Comparison of ENCODE assay signal across 25 mouse cellular contexts in genomic region chr2:181588229-181588780, GRCm38 (mm10). TPM values are rescaled to one million over a fixed set of nuclear protein-coding genes. Genes with fewer than 3 reads are reported as not detected.
DNase-seq lines count a peak whose midpoint lies in the region; ATAC-seq lines count a peak whose summit lies in the region.
"Had no signal": no experiment of that assay in that cellular context is flagged by ENCODE, and none has a peak within 500 bp of the region (broad histone marks: within the 10 kb centered on the region; RNA-seq: fewer than 3 reads in every experiment).

No protein-coding gene starts in this region.

- 85% methylated on average over 11 of the region's 11 CpGs for WGBS in embryonic facial prominence, embryonic 13.5 days
- 93% methylated on average over 11 of the region's 11 CpGs for WGBS in embryonic facial prominence, embryonic 10.5 days
- WGBS in intestine, embryonic 14.5 days: 93% methylated on average over 11 of the region's 11 CpGs
- WGBS in intestine, embryonic 15.5 days: 91% methylated on average over 11 of the region's 11 CpGs

- no peak overlapping the region for H3K4me2 ChIP-seq in embryonic facial prominence, embryonic 13.5 days
- H3K4me2 ChIP-seq in intestine, embryonic 14.5 days (ENCODE audit: low read length): no peak overlapping the region
- no peak overlapping the region for H3K4me2 ChIP-seq in intestine, embryonic 15.5 days (replicated peaks)
- H3K4me2 ChIP-seq: embryonic facial prominence, embryonic 15.5 days; forebrain, embryonic 13.5 days; heart, embryonic 12.5 days; limb, embryonic 12.5 days; midbrain, embryonic 11.5 days had no signal

- no peak overlapping the region for H3K4me3 ChIP-seq in embryonic facial prominence, embryonic 13.5 days
- no peak overlapping the region for H3K4me3 ChIP-seq in embryonic facial prominence, embryonic 10.5 days
- H3K4me3 ChIP-seq in intestine, embryonic 14.5 days (ENCODE audit: low read depth, low read length): no peak overlapping the region
- no peak overlapping the region for H3K4me3 ChIP-seq in intestine, embryonic 15.5 days (replicated peaks)
- H3K4me3 ChIP-seq: embryonic facial prominence, embryonic 15.5 days; forebrain, embryonic 13.5 days; heart, embryonic 12.5 days; left cerebral cortex, adult 2 months; limb, embryonic 12.5 days had no signal

- peak overlapping the region; percentile 33; the same call in 1 of the 2 replicates for H3K9ac ChIP-seq in embryonic facial prominence, embryonic 13.5 days
- no peak overlapping the region for H3K9ac ChIP-seq in intestine, embryonic 14.5 days (ENCODE audit: low read length)
- no peak overlapping the region for H3K9ac ChIP-seq in intestine, embryonic 15.5 days
- H3K9ac ChIP-seq: embryonic facial prominence, embryonic 15.5 days; forebrain, embryonic 13.5 days; heart, embryonic 12.5 days; limb, embryonic 12.5 days had no signal

- H3K27me3 ChIP-seq in embryonic facial prominence, embryonic 13.5 days: no peaks in the 10 kb centered on the region
- no peaks in the 10 kb centered on the region for H3K27me3 ChIP-seq in embryonic facial prominence, embryonic 10.5 days (replicated peaks; ENCODE audit: low read depth, poor library complexity, severe bottlenecking)
- H3K27me3 ChIP-seq in intestine, embryonic 14.5 days (replicated peaks; ENCODE audit: control insufficient read depth, insufficient read depth, low read length): no peaks in the 10 kb centered on the region
- H3K27me3 ChIP-seq in intestine, embryonic 15.5 days (replicated peaks): no peaks in the 10 kb centered on the region
- H3K27me3 ChIP-seq: CH12.LX; embryonic facial prominence, embryonic 15.5 days; forebrain, embryonic 13.5 days; heart, embryonic 12.5 days; limb, embryonic 12.5 days had no signal

- H3K9me3 ChIP-seq in embryonic facial prominence, embryonic 13.5 days: no peaks in the 10 kb centered on the region
- no peaks in the 10 kb centered on the region for H3K9me3 ChIP-seq in embryonic facial prominence, embryonic 10.5 days
- H3K9me3 ChIP-seq in intestine, embryonic 14.5 days (ENCODE audit: control insufficient read depth, low read length): no peaks in the 10 kb centered on the region
- H3K9me3 ChIP-seq in intestine, embryonic 15.5 days: no peaks in the 10 kb centered on the region
- H3K9me3 ChIP-seq: embryonic facial prominence, embryonic 15.5 days; forebrain, embryonic 13.5 days; heart, embryonic 12.5 days; limb, embryonic 12.5 days had no signal

- H3K4me1 ChIP-seq in embryonic facial prominence, embryonic 13.5 days: peaks cover 17% of the 10 kb centered on the region
- H3K4me1 ChIP-seq in embryonic facial prominence, embryonic 10.5 days: peaks cover 20% of the 10 kb centered on the region
- peaks cover 8% of the 10 kb centered on the region; the same call in 1 of the 2 replicates for H3K4me1 ChIP-seq in intestine, embryonic 14.5 days (replicated peaks; ENCODE audit: control insufficient read depth, insufficient read depth, low read length)
- peaks cover 14% of the 10 kb centered on the region for H3K4me1 ChIP-seq in intestine, embryonic 15.5 days (replicated peaks)

- no peak overlapping the region for H3K27ac ChIP-seq in embryonic facial prominence, embryonic 13.5 days
- H3K27ac ChIP-seq in embryonic facial prominence, embryonic 10.5 days (replicated peaks): no peak overlapping the region
- no peak overlapping the region for H3K27ac ChIP-seq in intestine, embryonic 14.5 days (ENCODE audit: low read depth)
- no peak overlapping the region for H3K27ac ChIP-seq in intestine, embryonic 15.5 days
- H3K27ac ChIP-seq: embryonic facial prominence, embryonic 15.5 days; forebrain, embryonic 13.5 days; kidney, postnatal 0 days; left cerebral cortex, adult 2 months; limb, embryonic 12.5 days; stomach, postnatal 0 days had no signal

- DNase-seq in adrenal gland, adult (ENCODE audit: inconsistent age in 2 of 2, low spot score in 1 of 2): peak; percentile 22 to 61
- no peak for DNase-seq in adrenal gland, postnatal 36 days
- no peak for DNase-seq in embryonic facial prominence, embryonic 10.5 days (ENCODE audit: low spot score)
- peak; percentile 27 for DNase-seq in intestine, embryonic 14.5 days (ENCODE audit: low spot score)
- DNase-seq in testis, postnatal 10 days (ENCODE audit: low spot score): peak; percentile 42
- no peak for DNase-seq in testis, postnatal 14 days (ENCODE audit: low spot score)
- DNase-seq: adrenal gland, adult 8-10 months; gastrocnemius, postnatal 14 days; kidney, adult 8-10 months; lung, postnatal 36 days had no signal

- no peak for ATAC-seq in embryonic facial prominence, embryonic 13.5 days (ENCODE audit: insufficient number of reproducible peaks, insufficient read depth, low FRiP score, low TSS enrichment, low read depth)
- no peak for ATAC-seq in intestine, embryonic 14.5 days (replicated peaks; ENCODE audit: low FRiP score, low TSS enrichment, low read depth)
- ATAC-seq in intestine, embryonic 15.5 days: no peak
- ATAC-seq: activated CD4-positive, CD25-positive, alpha-beta regulatory T cell, adult 4 months; forebrain, embryonic 13.5 days; hindbrain, embryonic 16.5 days; intestine, embryonic 16.5 days; midbrain, embryonic 16.5 days had no signal

- H3K36me3 ChIP-seq in embryonic facial prominence, embryonic 13.5 days: peaks cover 71% of the 10 kb centered on the region
- H3K36me3 ChIP-seq in embryonic facial prominence, embryonic 10.5 days (replicated peaks): peaks cover 76% of the 10 kb centered on the region
- peaks cover 74% of the 10 kb centered on the region for H3K36me3 ChIP-seq in intestine, embryonic 14.5 days (ENCODE audit: control insufficient read depth, insufficient read depth, low read length)
- H3K36me3 ChIP-seq in intestine, embryonic 15.5 days: peaks cover 46% of the 10 kb centered on the region

RNA-seq across cellular contexts. Expression of gene Prpf6, which starts 3.4 kb away (rescaled TPM):
- total RNA-seq in adrenal gland, postnatal 36 days (2021): 10 to 100 TPM; 61.8 to 66.9 TPM
- polyA plus RNA-seq in embryonic facial prominence, embryonic 13.5 days (2015; fragmentation: Nextera tagmentation; extraction: Ambion mirVana): 64.0 and 68.9 TPM in 2 replicates
- polyA plus RNA-seq in embryonic facial prominence, embryonic 10.5 days (2016; fragmentation: Nextera tagmentation; extraction: Ambion mirVana): 77.2 and 82.6 TPM in 2 replicates
- 53.6 and 59.9 TPM in 2 replicates for polyA plus RNA-seq in intestine, embryonic 14.5 days (2014; fragmentation: Nextera tagmentation; extraction: Ambion mirVana)
- 50.5 and 51.9 TPM in 2 replicates for polyA plus RNA-seq in intestine, embryonic 15.5 days (2015; fragmentation: Nextera tagmentation; extraction: Ambion mirVana)

RNA-seq across cellular contexts. Expression of gene Uckl1, which starts 3.6 kb away (rescaled TPM):
- total RNA-seq in adrenal gland, postnatal 36 days (2021): 10 to 100 TPM; 77.0 to 79.8 TPM
- polyA plus RNA-seq in embryonic facial prominence, embryonic 13.5 days (2015; fragmentation: Nextera tagmentation; extraction: Ambion mirVana): 41.1 and 57.1 TPM in 2 replicates
- 41.1 and 41.3 TPM in 2 replicates for polyA plus RNA-seq in embryonic facial prominence, embryonic 10.5 days (2016; fragmentation: Nextera tagmentation; extraction: Ambion mirVana)
- 62.8 and 65.1 TPM in 2 replicates for polyA plus RNA-seq in intestine, embryonic 14.5 days (2014; fragmentation: Nextera tagmentation; extraction: Ambion mirVana)
- 57.4 and 64.7 TPM in 2 replicates for polyA plus RNA-seq in intestine, embryonic 15.5 days (2015; fragmentation: Nextera tagmentation; extraction: Ambion mirVana)

RNA-seq across cellular contexts. Expression of gene Zfp512b, which starts 4.3 kb away (rescaled TPM):
- total RNA-seq in adrenal gland, postnatal 36 days (2021): 10 to 100 TPM; 43.1 to 61.3 TPM
- polyA plus RNA-seq in embryonic facial prominence, embryonic 13.5 days (2015; fragmentation: Nextera tagmentation; extraction: Ambion mirVana): 70.9 and 81.1 TPM in 2 replicates
- polyA plus RNA-seq in embryonic facial prominence, embryonic 10.5 days (2016; fragmentation: Nextera tagmentation; extraction: Ambion mirVana): 56.0 and 59.1 TPM in 2 replicates
- polyA plus RNA-seq in intestine, embryonic 14.5 days (2014; fragmentation: Nextera tagmentation; extraction: Ambion mirVana): 35.0 TPM in 2 replicates
- polyA plus RNA-seq in intestine, embryonic 15.5 days (2015; fragmentation: Nextera tagmentation; extraction: Ambion mirVana): 32.0 and 34.2 TPM in 2 replicates

RNA-seq across cellular contexts. Expression of gene Samd10, which starts 10.7 kb away (rescaled TPM):
- total RNA-seq in adrenal gland, postnatal 36 days (2021): 10 to 100 TPM; 13.8 to 14.7 TPM
- 9.3 and 10.4 TPM in 2 replicates for polyA plus RNA-seq in embryonic facial prominence, embryonic 13.5 days (2015; fragmentation: Nextera tagmentation; extraction: Ambion mirVana)
- polyA plus RNA-seq in embryonic facial prominence, embryonic 10.5 days (2016; fragmentation: Nextera tagmentation; extraction: Ambion mirVana): 24.9 and 25.5 TPM in 2 replicates
- 25.4 and 26.4 TPM in 2 replicates for polyA plus RNA-seq in intestine, embryonic 14.5 days (2014; fragmentation: Nextera tagmentation; extraction: Ambion mirVana)
- 22.3 and 22.7 TPM in 2 replicates for polyA plus RNA-seq in intestine, embryonic 15.5 days (2015; fragmentation: Nextera tagmentation; extraction: Ambion mirVana)

Comparison
In these comparisons a context has a peak if more than half of its experiments do, and no peak if none do; other contexts are left out.
1. DNase-seq: peak in adrenal gland, adult (2 of 2), intestine, embryonic 14.5 days (single experiment) and testis, postnatal 10 days (single experiment); none in adrenal gland, postnatal 36 days (0 of 2), embryonic facial prominence, embryonic 10.5 days (single experiment) and testis, postnatal 14 days (single experiment).